Mouse (Mus musculus): ENCODE data around the gene Insl3.

- TF ChIP-seq MYOG (IDR thresholded peaks at IDR 0.05; ENCODE audit: control insufficient read depth in 1 of 3, insufficient read depth in 1 of 3, insufficient read length in 2 of 3, low read depth in 2 of 3) (no peak), POLR2A (IDR thresholded peaks at IDR 0.05; ENCODE audit: insufficient read length, low read depth) (no peak), CEBPB (IDR thresholded peaks at IDR 0.05; ENCODE audit: insufficient read depth, poor library complexity, severe bottlenecking) (no peak), MAX (IDR thresholded peaks at IDR 0.05; ENCODE audit: low read depth) (no peak), USF1 (IDR thresholded peaks at IDR 0.05; ENCODE audit: low read depth) (no peak), TCF12 (IDR thresholded peaks at IDR 0.05; ENCODE audit: insufficient read depth, poor library complexity, severe bottlenecking) (no peak), REST (IDR thresholded peaks at IDR 0.05; ENCODE audit: insufficient read depth, insufficient read length) (no peak), E2F4 (IDR thresholded peaks at IDR 0.05; ENCODE audit: insufficient read depth) (no peak), MYOD1 (IDR thresholded peaks at IDR 0.05; ENCODE audit: control insufficient read depth in 1 of 3, insufficient read length in 2 of 3, low read depth in 2 of 3) (no peak), POLR2AphosphoS2 (IDR thresholded peaks at IDR 0.05; ENCODE audit: insufficient read length, low read depth) (no peak)
Measured at GRCm38 (mm10) chr8:71685573-71685972, 3.4 kb upstream of the Insl3 start.

Measured in myocyte (in vitro differentiated cells).